Mouse (Mus musculus) right cerebral cortex, adult 2 months (tissue): ENCODE results near the gene Ulk4.
A peak's percentile ranks its signal among the peaks of the same experiment; 100 is the strongest.

ENCODE experiments used
- DNase-seq, 2 experiments: peaks; one replicate each; pipeline ENCODE4 v3.0.0; 2021 to 2022; ENCODE audit warnings: low spot score in 2 of 2

Gene Ulk4

GRCm38 (mm10) chr9:120981777-120982176 lies 295.2 kb downstream of the Ulk4 start:
- no peak for DNase-seq

- DNase-seq, result no peak
Measured at GRCm38 (mm10) chr9:120976856-120977255, 300.1 kb downstream of the Ulk4 start.

GRCm38 (mm10) chr9:120976158-120976557 lies 300.8 kb downstream of the Ulk4 start:
- DNase-seq, result no peak

- DNase-seq, result no peak
Measured at GRCm38 (mm10) chr9:120974209-120974608, 302.8 kb downstream of the Ulk4 start.

GRCm38 (mm10) chr9:120973026-120973515 lies 303.9 kb downstream of the Ulk4 start:
- DNase-seq, result no peak

- no peak for DNase-seq
Measured at GRCm38 (mm10) chr9:120965007-120965406, 312.0 kb downstream of the Ulk4 start.

- DNase-seq, result no peak
Measured at GRCm38 (mm10) chr9:120964224-120964623, 312.8 kb downstream of the Ulk4 start.

- DNase-seq, result no peak
Measured at GRCm38 (mm10) chr9:120963720-120964119, 313.3 kb downstream of the Ulk4 start.

- DNase-seq, result no peak
Measured at GRCm38 (mm10) chr9:120963104-120963503, 313.9 kb downstream of the Ulk4 start.

GRCm38 (mm10) chr9:120961969-120962700 lies 314.9 kb downstream of the Ulk4 start:
- no peak for DNase-seq

- no peak for DNase-seq
Measured at GRCm38 (mm10) chr9:120961466-120961865, 315.5 kb downstream of the Ulk4 start.

GRCm38 (mm10) chr9:120960611-120961010 lies 316.4 kb downstream of the Ulk4 start:
- no peak for DNase-seq

GRCm38 (mm10) chr9:120959225-120959624 lies 317.8 kb downstream of the Ulk4 start:
- DNase-seq, result no peak

GRCm38 (mm10) chr9:120958560-120958959 lies 318.4 kb downstream of the Ulk4 start:
- DNase-seq, result no peak

GRCm38 (mm10) chr9:120958051-120958450 lies 318.9 kb downstream of the Ulk4 start:
- no peak for DNase-seq

GRCm38 (mm10) chr9:120951947-120952346 lies 325.1 kb downstream of the Ulk4 start:
- no peak for DNase-seq

- no peak for DNase-seq
Measured at GRCm38 (mm10) chr9:120950761-120951160, 326.2 kb downstream of the Ulk4 start.

GRCm38 (mm10) chr9:120948832-120949231 lies 328.2 kb downstream of the Ulk4 start:
- DNase-seq, result no peak

- DNase-seq, result no peak
Measured at GRCm38 (mm10) chr9:120946131-120946530, 330.9 kb downstream of the Ulk4 start.

GRCm38 (mm10) chr9:120944211-120944610 lies 332.8 kb downstream of the Ulk4 start:
- no peak for DNase-seq

- no peak for DNase-seq
Measured at GRCm38 (mm10) chr9:120943757-120944156, 333.2 kb downstream of the Ulk4 start.

GRCm38 (mm10) chr9:120940858-120941257 lies 336.1 kb downstream of the Ulk4 start:
- DNase-seq, result no peak

- DNase-seq, result peak; percentile 73 to 83
Measured at GRCm38 (mm10) chr9:120936351-120936750, 340.6 kb downstream of the Ulk4 start.

GRCm38 (mm10) chr9:120935634-120935922 lies 341.4 kb downstream of the Ulk4 start:
- DNase-seq, result no peak
